Mouse (Mus musculus) heart, embryonic 15.5 days (tissue): ENCODE data around the gene Serpina1b. TPM values are rescaled to one million over a fixed set of nuclear protein-coding genes. Genes with fewer than 3 reads are reported as not detected.
"Not testable (repeated sequence)": the region's sequence is repeated elsewhere in the genome, so short reads cannot be mapped to it uniquely, and the experiment has no call there.

ENCODE experiments used
- ATAC-seq: fragments of 200-750 bp; cut with Nextera tagmentation; replicated peaks from 2 replicates; pipeline ENCODE4 v1.8.0; 2017; ENCODE audit warnings: low read depth, moderate TSS enrichment; ENCODE audit not compliant: insufficient number of reproducible peaks, insufficient read depth, low FRiP score
- H3K27ac ChIP-seq: fragments of 300-500 bp; sonication (generic); 2 replicates; pipeline ENCODE4 v1.5.1; 2015; ENCODE audit warnings: mild to moderate bottlenecking, inconsistent platforms
- H3K27me3 ChIP-seq: fragments of 300-500 bp; sonication (generic); 2 replicates; pipeline ENCODE4 v1.6.1; 2015; ENCODE audit warnings: inconsistent platforms
- H3K36me3 ChIP-seq: fragments of 300-500 bp; sonication (generic); 2 replicates; pipeline ENCODE4 v1.6.1; 2015; ENCODE audit warnings: mild to moderate bottlenecking, inconsistent platforms
- H3K4me1 ChIP-seq: fragments of 300-500 bp; sonication (generic); replicated peaks from 2 replicates; pipeline ENCODE4 v1.6.1; 2015; ENCODE audit warnings: inconsistent platforms
- H3K4me2 ChIP-seq: fragments of 300-500 bp; sonication (generic); 2 replicates; pipeline ENCODE4 v1.6.1; 2015; ENCODE audit warnings: inconsistent platforms, mild to moderate bottlenecking, moderate library complexity
- H3K4me3 ChIP-seq: fragments of 300-500 bp; sonication (generic); 2 replicates; pipeline ENCODE4 v1.5.1; 2015; ENCODE audit warnings: mild to moderate bottlenecking, inconsistent platforms
- H3K9ac ChIP-seq: fragments of 300-500 bp; sonication (generic); 2 replicates; pipeline ENCODE4 v1.6.1; 2015; ENCODE audit warnings: mild to moderate bottlenecking, inconsistent platforms
- H3K9me3 ChIP-seq: fragments of 300-500 bp; sonication (generic); replicated peaks from 2 replicates; pipeline ENCODE4 v1.6.1; 2016; ENCODE audit warnings: inconsistent platforms
- WGBS: fragments of 180-500 bp; shearing (Covaris S2); methylation state at CpG from one replicate; pipeline ENCODE4 v1.1.7; 2015; ENCODE audit warnings: mixed read lengths; 5-methylcytosine and 5-hydroxymethylcytosine counted together
- polyA plus RNA-seq: library from polyadenylated mRNA; unstranded; fragments of >200 nt; fragmentation: Nextera tagmentation; extraction: Ambion mirVana; gene quantifications from 2 replicates; pipeline ENCODE4 v1.2.1, GENCODE M21; 2015

Serpina1b gene
- polyA plus RNA-seq: 1.5 and 5.7 TPM in 2 replicates

GRCm38 (mm10) chr12:103830273-103830672 lies at the start of gene Serpina1b:
Gene Serpina1b (minus strand): TSS chr12:103830373.
- not testable (repeated sequence) for H3K9me3 ChIP-seq, H3K9ac ChIP-seq, H3K27ac ChIP-seq, H3K36me3 ChIP-seq, H3K4me3 ChIP-seq, H3K4me1 ChIP-seq, H3K27me3 ChIP-seq, ATAC-seq, H3K4me2 ChIP-seq
- WGBS: 70% methylated on average over 4 of the region's 4 CpGs

GRCm38 (mm10) chr12:103866873-103867272 lies 36.7 kb upstream of the Serpina1b start:
- not testable (repeated sequence) for H3K36me3 ChIP-seq, H3K4me1 ChIP-seq, H3K4me3 ChIP-seq, H3K9me3 ChIP-seq, H3K27ac ChIP-seq, ATAC-seq, H3K27me3 ChIP-seq, H3K4me2 ChIP-seq, H3K9ac ChIP-seq
- 83% methylated on average over 1 of the region's 1 CpGs for WGBS

GRCm38 (mm10) chr12:103863101-103863974 lies 33.2 kb upstream of the Serpina1b start, which contains the start of gene Serpina1a:
Gene Serpina1a (minus strand): TSS chr12:103863562.
- not testable (repeated sequence) for H3K36me3 ChIP-seq, H3K9me3 ChIP-seq, H3K27me3 ChIP-seq, H3K4me2 ChIP-seq, H3K4me3 ChIP-seq, ATAC-seq, H3K27ac ChIP-seq, H3K9ac ChIP-seq, H3K4me1 ChIP-seq
- WGBS: 72% methylated on average over 9 of the region's 9 CpGs

GRCm38 (mm10) chr12:103860976-103861375 lies 30.8 kb upstream of the Serpina1b start:
- no peak overlapping the region for H3K9ac ChIP-seq
- H3K4me2 ChIP-seq: no peak overlapping the region
- H3K9me3 ChIP-seq: no peaks in the 10 kb centered on the region
- ATAC-seq: no peak
- 52% methylated on average over 3 of the region's 3 CpGs for WGBS
- no peaks in the 10 kb centered on the region for H3K27me3 ChIP-seq
- H3K27ac ChIP-seq: no peak overlapping the region
- H3K36me3 ChIP-seq: no peaks in the 10 kb centered on the region
- no peak overlapping the region for H3K4me3 ChIP-seq
- no peaks in the 10 kb centered on the region for H3K4me1 ChIP-seq

DNA sequence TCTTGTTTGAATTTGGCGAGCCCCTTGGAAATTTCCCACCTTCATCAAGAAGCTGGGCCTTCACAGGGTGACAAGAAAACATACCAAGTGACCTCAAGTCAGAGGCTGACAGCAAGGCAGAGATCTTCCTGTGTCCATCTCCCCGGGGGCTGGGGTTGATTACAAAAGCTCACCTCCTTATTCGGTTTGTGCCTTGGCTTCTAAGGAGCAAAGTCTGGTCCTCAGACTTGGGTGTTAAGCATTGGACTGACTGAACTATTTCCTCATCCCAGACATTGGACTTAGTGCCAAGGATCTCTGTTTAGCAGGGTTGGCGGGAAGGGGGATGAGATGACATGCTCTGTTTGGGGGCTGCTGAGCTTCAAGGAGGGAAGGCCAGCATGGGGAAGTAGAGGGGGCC lies 30.4 kb upstream of the Serpina1b start:
- 76% methylated on average over 3 of the region's 4 CpGs for WGBS
- not testable (repeated sequence) for H3K27me3 ChIP-seq, H3K4me3 ChIP-seq, H3K4me2 ChIP-seq, H3K9me3 ChIP-seq, H3K9ac ChIP-seq, H3K36me3 ChIP-seq, H3K27ac ChIP-seq, ATAC-seq, H3K4me1 ChIP-seq

GRCm38 (mm10) chr12:103859584-103859983 lies 29.4 kb upstream of the Serpina1b start:
- not testable (repeated sequence) for H3K9me3 ChIP-seq, H3K36me3 ChIP-seq, H3K4me1 ChIP-seq, H3K4me3 ChIP-seq, H3K27ac ChIP-seq, H3K27me3 ChIP-seq, H3K9ac ChIP-seq, ATAC-seq, H3K4me2 ChIP-seq
- WGBS: 56% methylated on average over 3 of the region's 3 CpGs

DNA sequence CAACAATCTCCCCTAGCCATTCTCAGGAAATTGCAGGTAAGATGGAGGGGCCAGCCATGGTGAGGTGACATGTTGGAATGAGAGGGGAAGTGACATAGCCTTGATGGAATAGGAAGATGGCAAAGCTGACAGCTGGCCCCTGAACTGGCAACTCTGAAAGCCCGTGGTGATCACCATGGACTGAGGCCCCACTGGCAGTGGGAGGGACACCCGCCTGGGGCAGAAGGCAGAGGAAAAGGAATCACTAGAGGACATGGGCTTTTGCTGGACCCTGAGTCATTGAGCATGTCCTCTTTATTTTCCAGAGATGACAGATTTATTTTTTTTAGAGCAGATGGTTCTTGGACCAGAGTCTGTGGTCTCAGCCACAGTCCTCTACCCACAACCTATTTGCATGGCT lies 22.9 kb upstream of the Serpina1b start:
- H3K36me3 ChIP-seq, H3K9me3 ChIP-seq, H3K4me1 ChIP-seq, H3K9ac ChIP-seq, H3K27me3 ChIP-seq, H3K4me3 ChIP-seq, H3K27ac ChIP-seq, H3K4me2 ChIP-seq, ATAC-seq: not testable (repeated sequence)
- 75% methylated on average over 2 of the region's 2 CpGs for WGBS

DNA sequence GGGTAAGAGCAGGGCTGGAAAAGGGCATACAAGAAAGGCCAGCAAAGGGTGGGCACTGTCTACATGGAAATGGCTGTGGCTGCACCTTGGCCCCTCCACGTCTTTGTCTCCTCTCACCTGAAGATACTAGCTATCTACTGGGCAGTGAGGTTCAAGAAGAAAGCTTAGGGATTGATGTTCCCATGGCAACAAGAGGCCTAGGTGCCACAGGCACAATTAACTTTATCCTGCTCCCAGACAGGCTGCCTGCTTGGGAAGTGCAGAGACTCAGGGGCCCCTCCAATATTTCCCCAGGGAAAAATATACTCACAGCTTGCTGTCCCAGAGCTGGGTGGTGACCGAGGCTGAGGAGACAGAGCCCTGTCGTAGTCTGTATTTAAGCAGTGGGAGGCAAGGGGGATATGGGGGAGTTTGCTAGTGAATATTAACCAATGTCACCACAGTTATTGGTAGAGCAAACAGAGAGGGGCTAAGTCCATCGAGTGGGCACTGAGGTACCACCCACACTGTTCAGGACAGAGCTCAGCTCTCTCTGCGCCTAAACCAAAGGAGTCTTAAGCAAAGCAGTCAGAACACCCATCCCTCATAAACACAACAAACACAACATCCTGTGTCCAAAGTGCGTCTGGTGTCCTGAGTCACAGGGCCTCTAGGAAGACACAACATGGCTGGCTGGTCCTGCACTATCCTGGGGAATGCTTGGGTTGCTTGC lies 2.4 kb downstream of the Serpina1b start:
- H3K4me2 ChIP-seq, H3K27me3 ChIP-seq, ATAC-seq, H3K36me3 ChIP-seq, H3K27ac ChIP-seq, H3K4me1 ChIP-seq, H3K9me3 ChIP-seq, H3K4me3 ChIP-seq, H3K9ac ChIP-seq: not testable (repeated sequence)
- 69% methylated on average over 6 of the region's 6 CpGs for WGBS

- WGBS: 56% methylated on average over 5 of the region's 5 CpGs
- not testable (repeated sequence) for H3K27me3 ChIP-seq, H3K9me3 ChIP-seq, H3K4me3 ChIP-seq, H3K36me3 ChIP-seq, H3K9ac ChIP-seq, ATAC-seq, H3K4me2 ChIP-seq, H3K4me1 ChIP-seq, H3K27ac ChIP-seq
These were observed 6.3 kb downstream of the Serpina1b start for GRCm38 (mm10) chr12:103823826-103824225.

- not testable (repeated sequence) for H3K4me3 ChIP-seq
These were observed 56.8 kb downstream of the Serpina1b start, which contains the start of gene Serpina1d for GRCm38 (mm10) chr12:103773246-103773851. Gene Serpina1d (minus strand): TSS chr12:103773592.

GRCm38 (mm10) chr12:103770597-103770996 lies 59.6 kb downstream of the Serpina1b start:
- H3K4me2 ChIP-seq, H3K4me1 ChIP-seq, H3K9me3 ChIP-seq, H3K27ac ChIP-seq, H3K9ac ChIP-seq, ATAC-seq, H3K27me3 ChIP-seq, H3K4me3 ChIP-seq, H3K36me3 ChIP-seq: not testable (repeated sequence)
- 48% methylated on average over 1 of the region's 1 CpGs for WGBS

More at GRCm38 (mm10) chr12:103773246-103773851, 56.8 kb downstream of the Serpina1b start, which contains the start of gene Serpina1d:
- not testable (repeated sequence) for H3K9me3 ChIP-seq, H3K27ac ChIP-seq, H3K4me1 ChIP-seq, H3K9ac ChIP-seq, H3K36me3 ChIP-seq, H3K27me3 ChIP-seq, ATAC-seq, H3K4me2 ChIP-seq
- WGBS: 76% methylated on average over 6 of the region's 6 CpGs
